Mouse (Mus musculus) stomach, embryonic 15.5 days (tissue): ENCODE results near the gene Boc. TPM values are rescaled to one million over a fixed set of nuclear protein-coding genes. Genes with fewer than 3 reads are reported as not detected.
A peak's percentile ranks its signal among the peaks of the same experiment; 100 is the strongest.
"Not testable (repeated sequence)": the region's sequence is repeated elsewhere in the genome, so short reads cannot be mapped to it uniquely, and the experiment has no call there.

Experiments used
- ATAC-seq: fragments of 200-750 bp; cut with Nextera tagmentation; 2 replicates; pipeline ENCODE4 v1.8.0; 2017; ENCODE audit warnings: low read depth, moderate number of reproducible peaks, moderate TSS enrichment; ENCODE audit not compliant: insufficient read depth, low FRiP score
- H3K27ac ChIP-seq: fragments of 300-500 bp; sonication (generic); 2 replicates; pipeline ENCODE4 v1.5.1; 2015; ENCODE audit warnings: mild to moderate bottlenecking, inconsistent platforms
- H3K27me3 ChIP-seq: fragments of 300-500 bp; sonication (generic); replicated peaks from 2 replicates; pipeline ENCODE4 v1.6.1; 2015; ENCODE audit warnings: inconsistent platforms
- H3K36me3 ChIP-seq: fragments of 300-500 bp; sonication (generic); 2 replicates; pipeline ENCODE4 v1.6.1; 2015; ENCODE audit warnings: inconsistent platforms
- H3K4me1 ChIP-seq: fragments of 300-500 bp; sonication (generic); 2 replicates; pipeline ENCODE4 v1.6.1; 2015; ENCODE audit warnings: inconsistent platforms
- H3K4me2 ChIP-seq: fragments of 300-500 bp; sonication (generic); 2 replicates; pipeline ENCODE4 v1.6.1; 2015; ENCODE audit warnings: mild to moderate bottlenecking, inconsistent platforms
- H3K4me3 ChIP-seq: fragments of 300-500 bp; sonication (generic); replicated peaks from 2 replicates; pipeline ENCODE4 v1.5.1; 2015; ENCODE audit warnings: inconsistent platforms
- H3K9ac ChIP-seq: fragments of 300-500 bp; sonication (generic); 2 replicates; pipeline ENCODE4 v1.6.1; 2015; ENCODE audit warnings: inconsistent platforms
- H3K9me3 ChIP-seq: fragments of 300-500 bp; sonication (generic); 2 replicates; pipeline ENCODE4 v1.6.1; 2016; ENCODE audit warnings: inconsistent platforms
- WGBS: fragments of 180-500 bp; shearing (Covaris S2); methylation state at CpG from one replicate; pipeline ENCODE4 v1.1.7; 2015; 5-methylcytosine and 5-hydroxymethylcytosine counted together
- polyA plus RNA-seq: library from polyadenylated mRNA; unstranded; fragments of >200 nt; fragmentation: Nextera tagmentation; extraction: Ambion mirVana; gene quantifications from 2 replicates; pipeline ENCODE4 v1.2.1, GENCODE M21; 2015

The Boc gene
- polyA plus RNA-seq, 1 experiment from 2014 or later: 12.6 TPM

GRCm38 (mm10) chr16:44481599-44482593, 76.8 kb downstream of the Boc start:
- H3K9me3 ChIP-seq: no peaks in the 10 kb centered on the region
- H3K4me3 ChIP-seq: no peak overlapping the region
- H3K36me3 ChIP-seq: 0 out of 2 replicates have a peak, but pooled peaks cover 3% of the 10 kb centered on the region
- 41% methylated on average over 28 of the region's 28 CpGs for WGBS
- no peak overlapping the region for H3K9ac ChIP-seq
- H3K27ac ChIP-seq: peak overlapping the region; percentile 33
- peak overlapping the region; percentile 11; the same call in 1 of the 2 replicates for H3K4me2 ChIP-seq
- peaks cover 9% of the 10 kb centered on the region; the same call in 1 of the 2 replicates for H3K4me1 ChIP-seq
- no peak for ATAC-seq
- H3K27me3 ChIP-seq: no peaks in the 10 kb centered on the region

- H3K36me3 ChIP-seq: no peaks in the 10 kb centered on the region
- H3K9ac ChIP-seq: no peak overlapping the region
- H3K4me2 ChIP-seq: no peak overlapping the region
- H3K9me3 ChIP-seq: no peaks in the 10 kb centered on the region
- no peak overlapping the region for H3K4me3 ChIP-seq
- no peak for ATAC-seq
- peaks cover 9% of the 10 kb centered on the region; the same call in 1 of the 2 replicates for H3K4me1 ChIP-seq
- 33% methylated on average over 7 of the region's 7 CpGs for WGBS
- no peak overlapping the region for H3K27ac ChIP-seq
- no peaks in the 10 kb centered on the region for H3K27me3 ChIP-seq
Observed at GRCm38 (mm10) chr16:44480616-44481015, 78.1 kb downstream of the Boc start.

GRCm38 (mm10) chr16:44479852-44480251, 78.8 kb downstream of the Boc start:
- Histone ChIP-seq H3K4me1 (peaks cover 9% of the 10 kb centered on the region; the same call in 1 of the 2 replicates), H3K4me2 (no peak overlapping the region), H3K36me3 (no peaks in the 10 kb centered on the region), H3K27me3 (no peaks in the 10 kb centered on the region), H3K9me3 (no peaks in the 10 kb centered on the region), H3K9ac (no peak overlapping the region), H3K4me3 (no peak overlapping the region), H3K27ac (no peak overlapping the region)
- ATAC-seq: no peak
- WGBS: 88% methylated on average over 14 of the region's 14 CpGs

GRCm38 (mm10) chr16:44478767-44479166, 79.9 kb downstream of the Boc start:
- ATAC-seq: no peak
- H3K9ac ChIP-seq: no peak overlapping the region
- H3K4me3 ChIP-seq: no peak overlapping the region
- 43% methylated on average over 18 of the region's 18 CpGs for WGBS
- H3K4me1 ChIP-seq: peaks cover 9% of the 10 kb centered on the region; the same call in 1 of the 2 replicates
- peak overlapping the region; percentile 19; the same call in 1 of the 2 replicates for H3K4me2 ChIP-seq
- H3K9me3 ChIP-seq: no peaks in the 10 kb centered on the region
- H3K36me3 ChIP-seq: no peaks in the 10 kb centered on the region
- no peaks in the 10 kb centered on the region for H3K27me3 ChIP-seq
- no peak overlapping the region for H3K27ac ChIP-seq

GRCm38 (mm10) chr16:44475682-44476375, 82.9 kb downstream of the Boc start:
- WGBS: 82% methylated on average over 11 of the region's 11 CpGs
- H3K4me1 ChIP-seq: 0 out of 2 replicates have a peak, but pooled peaks cover 2% of the 10 kb centered on the region
- no peak overlapping the region for H3K9ac ChIP-seq
- H3K27me3 ChIP-seq: no peaks in the 10 kb centered on the region
- ATAC-seq: no peak
- H3K36me3 ChIP-seq: no peaks in the 10 kb centered on the region
- no peaks in the 10 kb centered on the region for H3K9me3 ChIP-seq
- no peak overlapping the region for H3K4me3 ChIP-seq
- no peak overlapping the region for H3K4me2 ChIP-seq
- no peak overlapping the region for H3K27ac ChIP-seq

- H3K27me3 ChIP-seq: no peaks in the 10 kb centered on the region
- 84% methylated on average over 14 of the region's 14 CpGs for WGBS
- no peaks in the 10 kb centered on the region for H3K9me3 ChIP-seq
- no peaks in the 10 kb centered on the region for H3K36me3 ChIP-seq
- H3K27ac ChIP-seq: no peak overlapping the region
- no peak overlapping the region for H3K4me2 ChIP-seq
- H3K4me3 ChIP-seq: no peak overlapping the region
- no peak for ATAC-seq
- H3K4me1 ChIP-seq: no peaks in the 10 kb centered on the region
- no peak overlapping the region for H3K9ac ChIP-seq
Observed at GRCm38 (mm10) chr16:44475281-44475680, 83.4 kb downstream of the Boc start.

- Histone ChIP-seq H3K4me1 (no peaks in the 10 kb centered on the region), H3K4me2 (no peak overlapping the region), H3K27ac (no peak overlapping the region), H3K27me3 (no peaks in the 10 kb centered on the region), H3K36me3 (no peaks in the 10 kb centered on the region), H3K9me3 (no peaks in the 10 kb centered on the region), H3K9ac (no peak overlapping the region), H3K4me3 (no peak overlapping the region)
- no peak for ATAC-seq
- 63% methylated on average over 5 of the region's 5 CpGs for WGBS
Observed at GRCm38 (mm10) chr16:44460922-44461321, 97.8 kb downstream of the Boc start.

GRCm38 (mm10) chr16:44458826-44459225, 99.9 kb downstream of the Boc start:
- no peaks in the 10 kb centered on the region for H3K27me3 ChIP-seq
- H3K4me2 ChIP-seq: no peak overlapping the region
- H3K4me3 ChIP-seq: no peak overlapping the region
- no peaks in the 10 kb centered on the region for H3K4me1 ChIP-seq
- H3K9me3 ChIP-seq: no peaks in the 10 kb centered on the region
- no peak overlapping the region for H3K27ac ChIP-seq
- H3K9ac ChIP-seq: no peak overlapping the region
- no peak for ATAC-seq
- no peaks in the 10 kb centered on the region for H3K36me3 ChIP-seq
- 92% methylated on average over 2 of the region's 2 CpGs for WGBS

GRCm38 (mm10) chr16:44457858-44458257, 100.8 kb downstream of the Boc start:
- H3K27ac ChIP-seq: no peak overlapping the region
- H3K9me3 ChIP-seq: no peaks in the 10 kb centered on the region
- H3K27me3 ChIP-seq: no peaks in the 10 kb centered on the region
- no peak overlapping the region for H3K4me3 ChIP-seq
- no peaks in the 10 kb centered on the region for H3K4me1 ChIP-seq
- H3K4me2 ChIP-seq: no peak overlapping the region
- ATAC-seq: no peak
- WGBS: 94% methylated on average over 2 of the region's 2 CpGs
- no peaks in the 10 kb centered on the region for H3K36me3 ChIP-seq
- no peak overlapping the region for H3K9ac ChIP-seq

GRCm38 (mm10) chr16:44441913-44442312, 116.8 kb downstream of the Boc start:
- H3K4me2 ChIP-seq, H3K9me3 ChIP-seq, ATAC-seq, H3K9ac ChIP-seq, H3K27ac ChIP-seq, H3K36me3 ChIP-seq, H3K4me1 ChIP-seq, H3K4me3 ChIP-seq, H3K27me3 ChIP-seq: not testable (repeated sequence)
- WGBS: 94% methylated on average over 15 of the region's 15 CpGs

- 64% methylated on average over 4 of the region's 4 CpGs for WGBS
- no peaks in the 10 kb centered on the region for H3K36me3 ChIP-seq
- H3K4me2 ChIP-seq: no peak overlapping the region
- H3K9me3 ChIP-seq: no peaks in the 10 kb centered on the region
- no peaks in the 10 kb centered on the region for H3K4me1 ChIP-seq
- no peak overlapping the region for H3K9ac ChIP-seq
- no peak overlapping the region for H3K27ac ChIP-seq
- no peak for ATAC-seq
- no peak overlapping the region for H3K4me3 ChIP-seq
- H3K27me3 ChIP-seq: no peaks in the 10 kb centered on the region
Observed at GRCm38 (mm10) chr16:44435481-44435880, 123.2 kb downstream of the Boc start.
